Mouse (Mus musculus) midbrain, postnatal 0 days (tissue): ENCODE results near the gene Kcnh3. TPM values are rescaled to one million over a fixed set of nuclear protein-coding genes. Genes with fewer than 3 reads are reported as not detected.

Experiments used
- ATAC-seq: fragments of 200-750 bp; cut with Nextera tagmentation; 2 replicates; pipeline ENCODE4 v1.8.0; 2017; ENCODE audit warnings: moderate number of reproducible peaks, mild to moderate bottlenecking, moderate TSS enrichment, moderate library complexity; ENCODE audit not compliant: low FRiP score
- DNase-seq: peaks from one replicate; pipeline ENCODE4 v3.0.0-alpha.2; 2015; ENCODE audit warnings: low spot score
- H3K27ac ChIP-seq: fragments of 300-500 bp; sonication (generic); 2 replicates; pipeline ENCODE4 v1.5.1; 2014; ENCODE audit warnings: low read depth, mild to moderate bottlenecking, low read length, mixed read lengths
- H3K27me3 ChIP-seq: fragments of 300-500 bp; sonication (generic); 2 replicates; pipeline ENCODE4 v1.6.1; 2014; ENCODE audit warnings: low read length, control low read depth, mixed read lengths; ENCODE audit not compliant: insufficient read depth
- H3K36me3 ChIP-seq: fragments of 300-500 bp; sonication (generic); 2 replicates; pipeline ENCODE4 v1.6.1; 2014; ENCODE audit warnings: low read length, control low read depth, mixed read lengths; ENCODE audit not compliant: insufficient read depth
- H3K4me1 ChIP-seq: fragments of 300-500 bp; sonication (generic); 2 replicates; pipeline ENCODE4 v1.6.1; 2014; ENCODE audit warnings: mild to moderate bottlenecking, control low read depth, antibody characterized with exemption, low read length, mixed read lengths; ENCODE audit not compliant: insufficient read depth
- H3K4me2 ChIP-seq: fragments of 300-500 bp; sonication (generic); 2 replicates; pipeline ENCODE4 v1.6.1; 2014; ENCODE audit warnings: low read depth, mild to moderate bottlenecking, low read length, mixed read lengths; ENCODE audit not compliant: poor library complexity, severe bottlenecking
- H3K4me3 ChIP-seq: fragments of 300-500 bp; sonication (generic); 2 replicates; pipeline ENCODE4 v1.5.1; 2014; ENCODE audit warnings: low read depth, mild to moderate bottlenecking, low read length, moderate library complexity
- H3K9ac ChIP-seq: fragments of 300-500 bp; sonication (generic); replicated peaks from 2 replicates; pipeline ENCODE4 v1.6.1; 2014; ENCODE audit warnings: mild to moderate bottlenecking, low read length, moderate library complexity, mixed read lengths; ENCODE audit not compliant: poor library complexity, severe bottlenecking
- H3K9me3 ChIP-seq: fragments of 300-500 bp; sonication (generic); 2 replicates; pipeline ENCODE4 v1.6.1; 2016; ENCODE audit warnings: low read length, control low read depth
- CTCF ChIP-seq: IDR thresholded peaks from 2 replicates; pipeline ENCODE4 v1.5.1; 2016; ENCODE audit warnings: antibody characterized with exemption, mild to moderate bottlenecking
- WGBS: fragments of 180-500 bp; shearing (Covaris S2); extraction: QIAGEN DNeasy Blood & Tissue Kit; methylation state at CpG from one replicate; pipeline ENCODE4 v1.1.7; 2014; 5-methylcytosine and 5-hydroxymethylcytosine counted together
- polyA plus RNA-seq: library from polyadenylated mRNA; unstranded; fragments of >200 nt; fragmentation: Nextera tagmentation; extraction: Ambion mirVana; gene quantifications from 2 replicates; pipeline ENCODE4 v1.2.1, GENCODE M21; 2015
- total RNA-seq: library from RNA; depleted of rRNA; stranded (reverse); fragments of >200 nt; gene quantifications from 2 replicates; pipeline ENCODE4 v1.2.3, GENCODE M21; 2014; rRNA removed

Gene Kcnh3
- total and polyA plus RNA-seq, 2 experiments from 2014 or later, result 0.60 to 3.6 TPM

- Histone ChIP-seq H3K4me3 (no peak overlapping the region), H3K4me1 (no peaks in the 10 kb centered on the region), H3K9ac (no peak overlapping the region), H3K27me3 (no peaks in the 10 kb centered on the region), H3K4me2 (no peak overlapping the region), H3K36me3 (no peaks in the 10 kb centered on the region), H3K27ac (no peak overlapping the region), H3K9me3 (no peaks in the 10 kb centered on the region)
- 62% methylated on average over 8 of the region's 8 CpGs for WGBS
- no peak for ATAC-seq
- DNase-seq, result no peak
- TF ChIP-seq CTCF, result no peak
Observed at GRCm38 (mm10) chr15:99285189-99285535, 60.5 kb downstream of the Kcnh3 start.

- no peaks in the 10 kb centered on the region for H3K9me3 ChIP-seq
- H3K9ac ChIP-seq, result no peak overlapping the region
- DNase-seq (no peak), ATAC-seq (no peak)
- no peaks in the 10 kb centered on the region for H3K27me3 ChIP-seq
- H3K36me3 ChIP-seq, result no peaks in the 10 kb centered on the region; the same call in 1 of the 2 replicates
- WGBS, result 92% methylated on average over 11 of the region's 11 CpGs
- TF ChIP-seq CTCF, result no peak
- H3K4me1 ChIP-seq, result no peaks in the 10 kb centered on the region
- H3K27ac ChIP-seq, result no peak overlapping the region
- no peak overlapping the region for H3K4me3 ChIP-seq
- H3K4me2 ChIP-seq, result no peak overlapping the region
Observed at GRCm38 (mm10) chr15:99290586-99290985, 65.9 kb downstream of the Kcnh3 start.

Other genes starting within 250 kb of the Kcnh3 start
- gene Tuba1c, start 195.0 kb upstream of the Kcnh3 start, total RNA-seq, result 18.2 and 22.6 TPM in 2 replicates
- gene Tuba1c, start 195.0 kb upstream of the Kcnh3 start, polyA plus RNA-seq, result 9.6 and 9.9 TPM in 2 replicates
- 9.8 and 11.2 TPM in 2 replicates for gene Prph, start 169.7 kb upstream of the Kcnh3 start, total RNA-seq
- gene Prph, start 169.7 kb upstream of the Kcnh3 start, polyA plus RNA-seq, result 8.0 and 9.1 TPM in 2 replicates
- gene Troap, start 150.3 kb upstream of the Kcnh3 start, total RNA-seq, result 1.6 and 4.1 TPM in 2 replicates
- 1.4 and 2.1 TPM in 2 replicates for gene Troap, start 150.3 kb upstream of the Kcnh3 start, polyA plus RNA-seq
- 17.7 and 21.1 TPM in 2 replicates for gene C1ql4, start 137.0 kb upstream of the Kcnh3 start, total RNA-seq
- gene C1ql4, start 137.0 kb upstream of the Kcnh3 start, polyA plus RNA-seq, result 8.5 and 9.2 TPM in 2 replicates
- gene Dnajc22, start 131.7 kb upstream of the Kcnh3 start, total RNA-seq, result 0.61 and 0.88 TPM in 2 replicates
- gene Dnajc22, start 131.7 kb upstream of the Kcnh3 start, polyA plus RNA-seq, result 1.3 and 1.6 TPM in 2 replicates
- 27.8 and 31.8 TPM in 2 replicates for gene Spats2, start 98.9 kb upstream of the Kcnh3 start, total RNA-seq
- 17.7 and 19.5 TPM in 2 replicates for gene Spats2, start 98.9 kb upstream of the Kcnh3 start, polyA plus RNA-seq
- gene Mcrs1, start 27.1 kb downstream of the Kcnh3 start, total RNA-seq, result 223 and 225 TPM in 2 replicates
- 207 and 222 TPM in 2 replicates for gene Mcrs1, start 27.1 kb downstream of the Kcnh3 start, polyA plus RNA-seq
- gene Prpf40b, start 70.2 kb downstream of the Kcnh3 start, total RNA-seq, result 95.5 and 97.9 TPM in 2 replicates
- gene Prpf40b, start 70.2 kb downstream of the Kcnh3 start, polyA plus RNA-seq, result 99.6 and 107 TPM in 2 replicates
- gene Fam186b, start 71.0 kb downstream of the Kcnh3 start, total RNA-seq, result 0.38 and 2.3 TPM in 2 replicates
- gene Fam186b, start 71.0 kb downstream of the Kcnh3 start, polyA plus RNA-seq, result 1.4 and 1.6 TPM in 2 replicates
- 13.5 and 15.5 TPM in 2 replicates for gene Fmnl3, start 145.6 kb downstream of the Kcnh3 start, total RNA-seq
- gene Fmnl3, start 145.6 kb downstream of the Kcnh3 start, polyA plus RNA-seq, result 8.5 and 9.8 TPM in 2 replicates
- 270 and 327 TPM in 2 replicates for gene Tmbim6, start 168.0 kb downstream of the Kcnh3 start, total RNA-seq
- gene Tmbim6, start 168.0 kb downstream of the Kcnh3 start, polyA plus RNA-seq, result 327 and 348 TPM in 2 replicates
- gene Nckap5l, start 232.9 kb downstream of the Kcnh3 start, total RNA-seq, result 20.2 and 24.1 TPM in 2 replicates
- 11.4 and 12.2 TPM in 2 replicates for gene Nckap5l, start 232.9 kb downstream of the Kcnh3 start, polyA plus RNA-seq
- gene Bcdin3d, start 249.9 kb downstream of the Kcnh3 start, total RNA-seq, result 11.7 and 12.4 TPM in 2 replicates
- gene Bcdin3d, start 249.9 kb downstream of the Kcnh3 start, polyA plus RNA-seq, result 12.6 and 14.6 TPM in 2 replicates